Mouse (Mus musculus): ENCODE measurements at regions not wholly inside any gene's neighbourhood (a gene's known extent, or its start where the extent isn't known, plus 50 kb on each side); places are given as distances from the start of the nearest gene placed in this dataset.

DNA sequence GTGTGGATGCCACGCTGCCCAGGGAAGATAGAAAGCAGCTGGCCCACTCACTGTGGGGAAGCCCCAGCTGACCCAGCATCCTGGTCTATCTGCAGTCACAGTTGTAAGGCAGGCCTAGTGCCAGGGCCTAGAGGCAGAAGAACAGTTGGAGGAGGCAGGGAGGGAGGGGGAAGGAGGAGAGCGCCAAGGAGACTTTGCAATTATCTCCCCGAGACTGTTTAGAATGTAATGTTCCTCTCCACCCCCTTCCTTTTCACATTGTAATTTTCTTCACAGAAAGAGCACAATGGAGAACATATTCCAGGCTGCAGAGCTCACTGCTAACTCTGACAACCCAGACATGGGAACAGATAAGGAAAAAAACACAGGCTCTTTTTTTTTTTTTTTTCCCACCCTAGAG lies 1382.3 kb downstream of the Gsdmc2 start:
- TF ChIP-seq JUND (IDR thresholded peaks at IDR 0.05; ENCODE audit: low read depth, low read length) (no peak), POLR2A (IDR thresholded peaks at IDR 0.05; ENCODE audit: control insufficient read depth in 1 of 2, insufficient read depth in 1 of 2, low read depth in 1 of 2, low read length in 2 of 2, poor library complexity in 1 of 2) (no peak), ETS1 (IDR thresholded peaks at IDR 0.05; ENCODE audit: low read depth, low read length) (no peak), E2F4 (IDR thresholded peaks at IDR 0.05; ENCODE audit: borderline replicate concordance, low read depth, low read length) (no peak), TBP (IDR thresholded peaks at IDR 0.05; ENCODE audit: low read depth, low read length) (no peak), UBTF (IDR thresholded peaks at IDR 0.05; ENCODE audit: borderline replicate concordance, insufficient read depth, low read depth, low read length) (no peak), MYB (IDR thresholded peaks at IDR 0.05; ENCODE audit: low read depth, low read length) (no peak), CTCF (IDR thresholded peaks at IDR 0.05 in 2 of 3, conservative IDR thresholded peaks at IDR 0.05 in 1 of 3; ENCODE audit: control insufficient read depth in 1 of 3, insufficient read depth in 1 of 3, low read depth in 2 of 3, low read length in 3 of 3, poor library complexity in 1 of 3, severe bottlenecking in 1 of 3) (no peak), EP300 (IDR thresholded peaks at IDR 0.05; ENCODE audit: low read depth in 1 of 2, low read length in 2 of 2) (no peak), GATA1 (IDR thresholded peaks at IDR 0.05; ENCODE audit: low read depth, low read length) (no peak), ZC3H11A (IDR thresholded peaks at IDR 0.05; ENCODE audit: low read depth, low read length) (no peak), MAX (IDR thresholded peaks at IDR 0.05; ENCODE audit: low read length) (no peak), MAFK (IDR thresholded peaks at IDR 0.05; ENCODE audit: borderline replicate concordance, low read depth, low read length) (no peak), ZKSCAN1 (IDR thresholded peaks at IDR 0.05; ENCODE audit: low read depth, low read length) (no peak)
